Mouse (Mus musculus): Measurements from ENCODE around the gene Chic2. TPM values are rescaled to one million over a fixed set of nuclear protein-coding genes. Genes with fewer than 3 reads are reported as not detected.

Gene Chic2
- polyA plus RNA-seq, 1 experiment from 2014 or later, result 52.8 TPM

Other genes with a start within 250 kb of the Chic2 start
- gene Gsx2, start 30.8 kb upstream of the Chic2 start, polyA plus RNA-seq (2016; fragmentation: Nextera tagmentation; extraction: Ambion mirVana), result 6.1 and 6.8 TPM in 2 replicates
- gene Pdgfra, start 107.5 kb upstream of the Chic2 start, polyA plus RNA-seq (2016; fragmentation: Nextera tagmentation; extraction: Ambion mirVana), result 50.1 and 60.1 TPM in 2 replicates